Mouse (Mus musculus): ENCODE results near the gene Ffar2.
A peak's percentile ranks its signal among the peaks of the same experiment; 100 is the strongest.

Ffar2 gene

DNA sequence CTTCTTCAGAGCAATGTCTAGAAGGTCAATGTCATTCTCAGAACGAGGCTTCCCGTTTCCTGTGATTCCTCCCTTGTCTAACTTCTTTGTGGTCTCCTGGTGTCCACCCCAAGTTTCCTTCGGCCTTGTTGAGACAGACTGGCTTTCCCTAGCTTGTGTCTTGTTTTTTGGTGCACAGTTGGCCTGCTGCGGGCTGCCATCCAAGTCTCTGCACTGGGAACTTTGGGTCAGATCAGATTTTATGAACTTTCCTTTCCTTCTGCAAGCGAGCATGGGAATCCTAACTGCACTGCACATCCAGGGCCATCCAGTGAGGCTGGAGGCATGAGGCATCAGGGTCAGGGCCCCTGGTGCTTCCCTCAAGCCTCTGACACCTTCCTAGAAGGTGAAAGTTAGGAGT is 2.0 kb downstream of the Ffar2 start:
- DNase-seq (ENCODE audit: low spot score in 2 of 2), result no peak

DNA sequence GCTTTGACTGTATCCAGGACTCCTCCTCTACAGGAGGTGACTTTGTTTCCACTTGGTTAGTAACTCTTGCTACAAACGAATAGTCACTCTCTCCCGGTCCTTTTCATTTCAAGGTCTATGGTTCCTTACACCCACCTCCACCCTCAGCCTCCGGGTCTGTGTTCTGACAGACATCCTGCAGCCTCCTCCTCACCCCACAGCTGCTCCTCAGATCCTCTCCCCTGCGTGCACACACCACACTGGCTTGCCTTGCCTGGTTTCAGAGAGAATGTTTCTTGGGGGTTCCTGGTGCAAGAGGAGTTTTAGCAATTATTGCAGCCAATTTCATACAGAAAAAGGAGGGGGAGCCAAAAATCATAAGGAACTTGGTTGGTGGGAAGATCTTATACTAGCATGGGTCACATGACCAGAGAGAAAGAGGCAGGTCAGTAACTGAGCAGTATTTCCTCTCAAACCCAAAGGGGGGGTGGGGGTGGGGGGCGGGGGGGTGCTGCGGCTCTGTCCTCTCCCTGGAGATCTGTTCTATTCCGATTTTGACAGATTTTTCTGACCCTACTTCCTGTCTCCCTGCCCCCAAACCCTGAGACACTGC is 2.6 kb downstream of the Ffar2 start:
- DNase-seq (ENCODE audit: low spot score in 2 of 2), result no peak

DNA sequence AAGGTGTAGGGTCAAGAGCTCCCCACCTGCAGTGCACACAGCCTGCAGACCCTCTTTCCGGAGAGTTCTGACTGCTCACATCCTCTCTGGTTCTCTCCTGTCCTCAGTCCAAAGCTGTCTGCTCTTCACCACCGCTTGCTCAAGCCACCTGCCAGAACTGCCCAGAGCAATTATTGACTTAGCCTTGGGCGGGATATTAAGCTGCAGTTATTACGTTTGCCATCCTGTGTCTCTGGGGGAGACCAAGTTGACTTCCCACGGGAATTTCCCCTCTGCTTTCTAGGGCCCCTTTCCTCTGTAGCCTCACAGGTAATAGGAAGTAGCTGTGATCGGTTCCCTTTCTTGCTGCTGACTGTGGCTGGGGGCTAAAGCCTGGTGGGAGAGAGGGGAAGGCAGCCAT is 3.4 kb downstream of the Ffar2 start:
- DNase-seq (ENCODE audit: low spot score in 2 of 2), result no peak

DNA sequence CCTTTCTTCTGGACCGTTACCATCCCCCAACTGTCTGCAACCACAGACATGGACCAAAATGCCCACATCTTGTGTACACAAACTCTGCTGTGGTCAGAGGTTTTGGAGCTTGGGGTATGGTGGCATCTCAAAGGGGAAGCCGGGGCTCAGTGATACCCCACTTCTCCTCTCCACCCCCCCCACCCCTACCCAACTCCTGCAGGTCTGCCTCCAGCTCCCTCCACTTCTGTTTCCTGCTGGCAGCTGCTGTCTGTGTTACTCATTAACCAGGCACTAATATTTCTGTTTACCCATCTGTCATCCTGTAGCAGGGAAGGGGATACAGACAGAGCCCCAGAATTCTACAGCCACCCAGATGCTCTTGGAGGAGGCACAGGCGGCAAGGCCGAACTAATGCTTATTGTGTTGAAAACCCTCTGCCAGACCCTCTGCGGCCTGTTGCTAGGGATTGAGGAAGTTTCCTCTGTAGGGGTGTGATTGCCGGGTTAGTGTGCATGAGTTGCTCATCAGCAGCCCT is 11.2 kb downstream of the Ffar2 start:
- DNase-seq (ENCODE audit: low spot score in 2 of 2), result no peak

DNA sequence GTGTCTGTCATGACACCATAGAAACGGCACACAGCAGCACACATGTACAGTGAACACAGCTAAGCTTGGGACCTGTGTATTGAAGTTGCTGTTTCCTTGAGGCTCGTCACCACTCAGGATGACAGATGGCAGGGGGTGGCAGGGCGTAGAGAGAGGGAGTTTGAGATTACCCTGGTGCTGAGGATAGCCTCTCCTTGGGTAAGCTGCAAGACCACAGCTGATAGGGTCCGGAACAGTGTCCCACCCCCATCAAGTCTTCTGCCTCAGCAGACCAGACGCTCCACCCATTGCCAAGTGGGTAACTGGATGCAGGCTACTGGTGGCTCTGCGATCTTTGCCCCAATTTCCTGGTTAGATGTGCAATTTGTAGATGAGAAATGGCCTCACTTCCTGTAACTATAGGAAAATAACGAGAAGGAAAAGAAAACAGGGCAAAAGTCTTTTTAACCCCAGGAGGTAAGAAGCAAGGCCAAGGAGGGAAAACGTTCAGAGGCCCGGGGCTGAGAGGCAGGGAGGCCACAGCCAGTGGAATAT is 11.8 kb downstream of the Ffar2 start:
- DNase-seq (ENCODE audit: low spot score in 2 of 2), result no peak

DNA sequence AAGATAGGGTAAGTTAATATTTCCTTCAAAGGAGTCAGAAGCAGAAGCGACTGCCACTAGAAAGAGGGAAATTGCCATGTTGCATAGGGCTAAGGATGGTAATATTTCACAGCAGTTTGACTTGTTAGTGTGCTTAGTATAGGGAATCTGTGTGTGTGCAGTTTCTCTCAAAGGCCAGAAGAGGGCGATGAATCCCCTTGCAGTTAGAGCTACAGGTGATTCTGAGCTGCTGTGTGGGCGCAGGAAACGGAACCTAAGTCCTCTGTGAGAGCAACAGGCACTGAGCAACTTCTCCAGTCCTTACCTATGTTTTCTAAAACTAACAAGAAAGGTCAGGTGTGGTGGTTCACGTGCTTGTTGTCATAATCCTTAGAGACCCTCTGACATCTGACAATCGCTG is 13.3 kb downstream of the Ffar2 start:
- DNase-seq (ENCODE audit: low spot score in 2 of 2), result no peak

DNA sequence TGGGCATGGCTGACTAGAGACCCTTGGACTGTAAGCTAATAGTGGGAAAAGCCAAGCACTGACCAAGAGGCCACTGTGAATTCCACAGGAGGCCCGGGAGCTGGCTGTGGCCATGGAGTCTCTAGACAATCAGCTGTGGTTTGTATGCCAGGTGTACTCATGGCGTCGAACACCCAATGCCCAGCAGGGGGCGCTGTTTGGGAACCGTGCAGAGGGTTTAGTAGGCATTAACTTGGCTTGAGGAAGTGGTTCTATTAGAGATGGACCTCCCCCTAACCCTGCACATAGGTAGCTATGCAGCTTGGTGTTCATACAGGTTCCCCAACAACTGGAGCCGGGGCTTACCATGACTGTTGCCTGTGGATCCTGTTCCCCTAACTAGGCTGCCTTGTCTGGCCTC is 17.7 kb downstream of the Ffar2 start:
- no peak for DNase-seq (ENCODE audit: low spot score in 2 of 2)

DNA sequence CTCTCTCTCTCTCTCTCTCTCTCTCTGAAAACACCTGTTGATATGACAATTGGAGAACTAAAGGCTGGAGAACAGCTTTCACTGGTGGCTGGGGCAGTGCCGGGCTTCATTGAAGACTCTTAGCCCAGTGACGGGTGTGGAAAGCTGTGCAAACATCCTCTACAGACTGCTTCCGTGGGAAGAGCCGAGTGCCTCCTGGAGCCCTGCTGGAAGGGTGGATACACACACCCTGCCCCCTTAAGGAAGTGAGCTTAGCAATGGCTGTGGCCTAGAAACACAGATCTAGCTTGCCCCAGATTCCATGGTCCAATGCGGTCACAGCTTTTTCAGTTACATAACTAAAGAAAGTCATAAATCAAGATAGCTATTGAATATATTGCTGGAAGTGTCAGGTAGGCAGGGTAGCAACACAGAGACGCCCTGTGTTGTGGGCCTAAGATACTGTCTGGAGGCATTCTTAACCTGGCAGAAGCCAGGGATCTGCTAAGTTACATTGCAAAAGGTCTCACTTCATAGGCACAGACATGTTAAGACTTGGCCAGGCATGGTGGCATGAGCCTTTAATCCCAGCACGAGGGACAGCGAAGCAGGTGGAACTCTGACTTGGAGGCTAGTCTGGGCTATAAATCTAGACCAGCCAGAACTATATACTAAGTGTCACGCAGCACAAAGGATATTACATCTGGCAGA is 19.4 kb downstream of the Ffar2 start:
- DNase-seq (ENCODE audit: low spot score in 2 of 2), result no peak

DNA sequence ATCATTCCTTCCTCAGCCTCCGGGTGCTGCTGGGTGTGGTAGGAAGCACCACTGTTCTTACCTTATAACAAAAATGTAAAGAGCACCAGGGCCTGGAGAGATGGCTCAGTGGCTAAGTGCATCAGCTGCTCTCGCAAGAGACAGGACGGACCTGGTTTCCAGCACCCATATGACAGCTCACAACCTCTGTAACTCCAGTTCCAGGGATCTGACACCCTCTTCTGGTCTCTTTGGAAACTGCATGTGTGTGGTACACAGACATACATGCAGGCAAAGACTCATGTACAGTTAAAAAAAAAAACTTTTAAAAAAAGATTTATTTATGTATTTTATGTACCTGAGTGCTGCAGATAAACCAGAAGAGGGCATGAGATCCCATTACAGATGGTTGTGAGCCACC is 20.3 kb downstream of the Ffar2 start:
- DNase-seq (ENCODE audit: low spot score in 2 of 2), result no peak

DNA sequence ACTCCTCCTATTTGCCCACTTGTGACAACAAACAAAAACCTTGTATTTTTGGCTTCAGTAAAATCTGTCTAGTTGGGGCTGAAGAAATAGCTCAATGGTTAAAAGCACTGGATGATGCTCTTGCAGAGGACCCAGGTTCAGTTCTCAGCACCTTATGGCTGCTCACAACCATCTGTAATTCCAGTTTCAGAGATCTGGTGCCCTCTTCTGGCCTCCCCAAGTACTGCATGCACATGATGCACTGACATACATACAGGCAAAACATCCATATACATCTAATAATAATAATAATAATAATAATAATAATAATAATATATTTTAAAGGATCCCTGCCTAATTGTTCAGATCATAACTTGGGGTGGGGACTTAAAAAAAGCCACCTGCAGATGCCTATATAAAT is 22.9 kb downstream of the Ffar2 start:
- no peak for DNase-seq (ENCODE audit: low spot score in 2 of 2)

DNA sequence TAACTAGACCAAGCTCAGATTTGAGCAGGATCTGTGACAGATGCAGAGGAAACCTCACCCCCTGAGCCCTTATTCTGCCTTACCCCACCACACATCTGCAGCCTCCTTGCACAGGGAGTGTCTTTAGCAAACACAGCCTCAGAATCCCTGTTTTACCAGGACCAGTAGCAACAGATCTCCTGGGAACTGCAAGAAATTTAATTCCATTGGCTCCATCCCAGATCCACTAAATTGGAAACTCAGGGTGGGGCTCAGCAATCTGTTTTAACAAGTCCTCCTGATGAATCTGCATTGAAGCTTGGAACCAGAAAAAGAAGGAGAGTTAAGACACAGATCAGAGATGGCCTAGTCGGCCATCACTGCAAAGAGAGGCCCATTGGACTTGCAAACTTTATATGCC is 26.8 kb downstream of the Ffar2 start:
- DNase-seq (ENCODE audit: low spot score in 2 of 2), result peak in 1 of 2 experiments; percentile 49

DNA sequence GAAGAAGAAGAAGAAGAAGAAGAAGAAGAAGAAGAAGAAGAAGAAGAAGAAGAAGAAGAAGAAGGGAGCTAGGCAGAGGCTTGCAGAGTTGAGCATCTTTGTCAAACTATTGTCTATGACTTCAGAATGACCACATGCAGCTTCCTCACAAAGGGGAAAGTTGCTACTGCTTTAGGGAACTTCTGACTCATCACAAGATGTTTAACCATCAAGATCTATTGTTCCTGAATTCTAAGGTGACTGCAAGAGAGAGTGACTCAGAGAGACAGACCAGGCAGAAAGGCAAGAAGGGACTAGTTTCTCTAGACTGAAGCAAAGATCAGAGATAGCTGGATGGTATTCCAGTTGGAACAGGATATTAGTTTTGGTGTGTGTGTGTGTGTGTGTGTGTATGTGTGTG is 28.7 kb downstream of the Ffar2 start:
- DNase-seq (ENCODE audit: low spot score in 2 of 2), result no peak

DNA sequence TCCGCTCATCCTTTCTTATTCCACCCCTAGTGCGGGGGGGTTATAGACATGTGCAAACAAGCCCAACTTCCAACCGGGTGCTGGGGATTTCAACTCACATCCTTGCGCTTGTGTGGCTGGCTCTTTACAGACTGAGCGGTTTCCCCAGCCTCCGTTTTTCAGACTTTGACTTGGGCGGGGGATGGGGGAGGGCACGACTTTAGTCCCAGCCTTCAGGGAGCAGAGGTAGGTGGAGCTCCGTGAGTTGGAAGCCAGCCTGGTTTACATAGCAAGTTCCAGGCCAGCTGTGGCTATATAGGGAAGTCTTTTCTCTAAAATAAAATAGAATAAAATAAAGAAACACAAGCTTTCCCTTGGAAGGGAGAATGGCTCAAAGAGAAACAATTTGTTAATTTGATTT is 31.7 kb downstream of the Ffar2 start:
- no peak for DNase-seq (ENCODE audit: low spot score in 2 of 2)

DNA sequence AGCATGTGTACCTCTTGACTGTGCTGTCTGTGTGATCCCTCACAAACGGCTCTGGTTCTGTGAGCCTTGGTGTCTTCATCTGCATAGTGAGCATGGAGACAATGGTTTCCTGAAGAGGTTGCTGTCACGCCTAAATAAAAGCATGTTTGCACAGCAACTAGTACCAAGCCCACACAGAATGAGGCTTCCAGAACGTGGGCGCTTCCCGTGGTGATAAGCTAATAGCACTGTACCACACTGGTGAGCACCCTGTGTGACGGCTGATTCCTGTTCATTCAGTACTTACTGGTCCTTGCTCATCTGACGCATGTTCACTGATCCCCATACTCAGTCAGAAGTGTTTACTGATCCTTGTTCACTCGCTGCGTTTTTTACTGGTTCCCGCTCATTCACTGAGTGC is 33.4 kb downstream of the Ffar2 start:
- no peak for DNase-seq (ENCODE audit: low spot score in 2 of 2)

DNA sequence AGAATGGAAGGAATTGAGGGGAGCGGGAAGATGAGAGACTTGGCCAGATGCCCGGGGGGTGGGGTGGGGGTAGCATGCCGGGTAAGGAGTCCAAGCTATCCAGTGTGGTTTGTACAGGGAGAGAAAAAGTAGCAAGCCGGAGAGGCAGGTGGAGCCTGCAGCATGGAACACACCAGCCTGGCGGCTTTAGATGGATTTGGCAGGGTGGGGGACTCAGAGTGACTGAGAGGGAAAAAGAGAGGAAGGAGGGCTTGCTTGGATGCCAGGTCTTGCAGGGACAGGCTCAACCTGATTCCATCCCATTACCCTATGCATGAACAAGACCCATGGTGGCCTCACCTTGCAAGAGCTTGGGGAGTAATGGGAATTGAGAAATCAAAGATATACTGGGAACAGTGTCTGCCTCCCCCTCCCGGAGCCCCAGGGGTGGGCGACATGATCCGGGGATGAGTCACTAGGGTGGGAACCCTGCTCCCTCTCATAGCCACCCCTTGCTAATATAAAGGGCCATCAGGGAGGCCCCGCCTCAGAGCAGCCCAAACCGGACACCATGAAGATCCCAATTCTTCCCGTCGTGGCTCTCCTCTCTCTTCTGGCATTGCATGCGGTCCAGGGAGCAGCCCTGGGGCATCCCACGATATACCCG is 36.1 kb downstream of the Ffar2 start, which contains the start of gene Krtdap:
Krtdap (plus strand) TSS at position 520 of the 646 bp plus-strand sequence.
- no peak for DNase-seq (ENCODE audit: low spot score in 2 of 2)

DNA sequence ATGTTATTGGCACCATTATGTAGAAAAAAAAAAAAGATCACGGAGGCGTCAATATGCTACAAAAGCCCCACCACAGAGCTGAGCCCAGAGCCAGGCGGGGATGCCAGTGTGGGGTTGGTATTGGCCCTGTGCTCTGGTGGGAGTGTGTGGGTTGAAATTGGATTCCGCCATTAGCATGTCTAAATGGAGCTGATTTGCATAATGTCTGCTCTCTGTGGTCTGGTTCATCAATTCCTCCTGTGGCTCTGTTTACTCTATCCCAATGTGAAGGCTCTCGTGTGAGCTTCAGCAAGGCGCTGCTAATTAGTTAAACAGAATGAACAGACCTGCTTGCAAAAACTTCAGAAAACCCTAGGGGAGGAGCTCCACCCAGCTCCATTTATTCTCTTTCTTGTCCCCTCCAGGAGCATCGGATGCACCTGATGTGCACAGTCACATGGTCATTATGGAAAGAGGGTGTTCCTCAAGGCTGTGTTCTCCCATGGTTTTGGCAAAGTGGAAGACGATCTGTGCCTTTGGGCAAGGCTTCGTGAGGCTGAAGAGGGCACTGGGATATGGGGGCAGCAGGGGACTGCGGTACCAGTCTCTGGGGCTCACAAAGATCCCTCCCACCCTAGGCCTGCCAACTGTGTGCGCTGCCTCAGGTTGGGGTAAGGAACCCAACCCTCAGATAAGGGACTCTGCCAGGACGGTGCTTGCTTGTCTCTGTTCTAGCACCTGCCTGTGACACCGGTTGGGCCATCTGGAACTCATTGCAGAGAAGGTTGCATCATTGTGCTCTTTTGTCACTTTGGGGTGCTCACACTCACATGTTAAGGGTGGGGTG is 37.6 kb downstream of the Ffar2 start:
- DNase-seq (ENCODE audit: low spot score in 2 of 2), result peak in 1 of 2 experiments; percentile 5

DNA sequence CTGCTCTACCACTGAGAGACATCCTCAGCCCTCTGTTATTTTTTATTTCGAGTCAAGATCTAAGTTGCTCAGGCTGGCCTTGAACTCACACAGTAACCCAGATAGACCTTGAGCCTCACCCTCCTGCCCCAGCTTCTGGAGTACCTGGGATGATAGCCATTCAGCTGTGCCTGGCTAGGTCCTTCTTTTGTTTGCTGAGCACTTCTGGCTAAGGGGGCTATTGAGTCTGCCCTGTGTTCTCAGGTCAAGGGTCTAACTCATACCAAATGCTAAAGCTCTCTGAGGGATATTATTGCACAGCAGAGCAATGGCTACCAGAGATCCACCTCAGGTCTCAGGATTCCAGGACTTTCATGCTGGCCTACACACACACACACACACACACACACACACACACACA is 38.4 kb downstream of the Ffar2 start:
- DNase-seq (ENCODE audit: low spot score in 2 of 2), result no peak

DNA sequence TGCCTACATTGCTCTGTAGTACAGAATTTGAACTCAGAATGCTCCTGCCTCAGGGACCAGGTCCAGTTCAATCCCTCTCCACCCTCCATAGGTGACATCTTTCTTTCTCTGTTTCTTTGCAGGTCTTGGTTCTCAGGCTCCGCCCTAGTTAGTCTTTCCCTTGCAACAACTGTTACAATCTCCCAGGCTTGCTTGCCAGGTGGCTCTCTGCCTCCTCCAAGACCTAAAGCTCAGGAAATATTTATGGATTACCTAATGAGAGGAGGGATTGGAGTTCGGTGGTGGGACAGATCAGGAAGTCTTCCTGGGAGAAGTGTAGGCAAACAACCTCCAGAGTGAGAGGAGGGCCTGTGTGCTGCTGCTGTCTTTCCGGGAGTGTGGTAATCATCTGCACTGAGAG is 40.9 kb downstream of the Ffar2 start:
- no peak for DNase-seq (ENCODE audit: low spot score in 2 of 2)

DNA sequence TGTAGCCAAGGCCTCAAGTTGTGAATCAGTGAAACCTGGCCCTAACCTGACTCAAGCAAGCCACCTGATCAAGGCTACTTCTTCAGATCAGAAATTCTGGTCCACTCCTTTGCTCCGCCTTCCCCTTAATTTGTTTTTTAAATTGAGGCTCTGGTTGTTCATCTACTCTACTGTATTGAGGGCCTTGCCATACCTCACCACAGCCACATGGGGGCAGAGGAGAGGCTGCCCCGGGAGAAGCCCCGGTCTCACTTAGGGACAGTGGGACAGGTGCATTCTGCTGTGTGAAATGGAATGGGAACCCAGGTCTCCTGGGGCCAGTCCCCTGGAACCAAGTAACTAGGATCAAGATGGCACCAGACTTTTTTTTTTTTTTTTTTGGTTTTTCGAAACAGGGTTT is 41.8 kb downstream of the Ffar2 start:
- no peak for DNase-seq (ENCODE audit: low spot score in 2 of 2)

DNA sequence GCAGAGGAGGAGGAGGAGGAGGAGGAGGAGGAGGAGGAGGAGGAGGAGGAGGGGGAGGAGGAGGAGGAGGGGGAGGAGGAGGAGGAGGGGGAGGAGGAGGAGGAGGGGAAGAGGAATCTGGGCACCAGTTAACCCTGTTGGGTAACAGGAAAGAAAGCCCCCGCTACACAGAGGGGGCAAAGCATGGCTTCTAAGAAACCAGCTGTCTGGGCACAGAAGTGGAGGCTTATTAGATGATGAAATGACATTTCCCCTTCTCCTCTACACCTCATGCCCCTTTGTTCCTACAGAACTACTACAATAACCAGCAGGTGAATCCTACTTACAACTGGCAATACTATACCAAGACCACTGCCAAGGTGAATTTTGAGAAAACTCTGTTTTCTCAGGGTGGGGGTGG is 45.7 kb downstream of the Ffar2 start:
- no peak for DNase-seq (ENCODE audit: low spot score in 2 of 2)

DNA sequence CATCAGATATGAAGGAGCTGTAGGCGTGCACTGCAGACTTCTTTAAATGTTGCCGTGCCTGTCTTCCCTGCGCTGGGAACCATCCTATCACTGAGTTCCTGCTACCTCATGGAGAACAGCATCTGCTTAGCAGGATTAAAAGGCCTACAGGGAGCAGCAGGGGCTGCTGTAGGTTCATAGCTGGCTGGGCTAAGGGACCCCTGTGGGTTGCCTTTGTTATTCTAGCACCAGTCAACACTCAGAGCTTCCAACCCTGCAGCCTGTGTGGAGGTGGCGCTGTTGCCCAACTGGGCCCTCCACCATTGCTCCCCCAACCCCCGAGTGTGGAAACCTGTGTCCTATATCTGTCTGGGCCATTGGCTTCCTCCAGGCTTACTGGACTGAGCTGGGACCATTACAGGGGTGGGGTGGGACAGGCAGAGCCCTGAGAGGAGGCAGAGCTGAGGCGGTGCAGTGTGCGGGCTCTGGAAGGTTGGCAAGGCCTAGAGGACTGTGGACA is 46.4 kb downstream of the Ffar2 start:
- no peak for DNase-seq (ENCODE audit: low spot score in 2 of 2)

DNA sequence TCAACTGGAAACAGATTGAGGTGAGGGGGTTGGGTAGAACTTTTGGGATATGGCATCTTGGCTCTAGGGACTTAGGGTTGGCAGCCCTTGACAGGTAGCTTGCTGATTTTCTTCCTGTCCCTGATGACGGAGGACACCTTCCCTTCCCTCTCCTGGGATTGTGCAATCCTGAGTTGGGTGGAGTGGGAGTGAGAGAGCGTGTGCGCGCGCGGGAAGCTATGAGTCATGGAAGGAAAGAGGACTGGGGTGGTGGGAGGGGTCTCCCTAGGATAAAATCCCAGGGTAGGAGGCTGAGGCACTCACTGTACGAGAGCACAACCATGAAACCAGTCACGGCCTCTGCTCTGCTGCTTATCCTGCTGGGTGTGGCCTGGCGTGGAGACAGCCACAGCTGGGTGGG is 47.5 kb downstream of the Ffar2 start:
- no peak for DNase-seq (ENCODE audit: low spot score in 2 of 2)
